Mouse (Mus musculus): ENCODE data around the gene Ddx58. TPM values are rescaled to one million over a fixed set of nuclear protein-coding genes. Genes with fewer than 3 reads are reported as not detected.

Ddx58 gene
- polyA plus RNA-seq, 1 experiment from 2014 or later, result 11.6 TPM

GRCm38 (mm10) chr4:40172336-40172735 is 67.3 kb downstream of the Ddx58 start:
- no peaks in the 10 kb centered on the region for H3K27me3 ChIP-seq
- no peak overlapping the region for H3K9ac ChIP-seq
- 81% methylated on average over 2 of the region's 2 CpGs for WGBS
- ATAC-seq (ENCODE audit: borderline replicate concordance, extremely low read depth, low FRiP score, low TSS enrichment), result no peak
- no peak overlapping the region for H3K4me2 ChIP-seq
- peaks cover 20% of the 10 kb centered on the region for H3K36me3 ChIP-seq
- no peaks in the 10 kb centered on the region for H3K9me3 ChIP-seq
- no peak overlapping the region for H3K27ac ChIP-seq
- no peaks in the 10 kb centered on the region for H3K4me1 ChIP-seq
- H3K4me3 ChIP-seq, result no peak overlapping the region

DNA sequence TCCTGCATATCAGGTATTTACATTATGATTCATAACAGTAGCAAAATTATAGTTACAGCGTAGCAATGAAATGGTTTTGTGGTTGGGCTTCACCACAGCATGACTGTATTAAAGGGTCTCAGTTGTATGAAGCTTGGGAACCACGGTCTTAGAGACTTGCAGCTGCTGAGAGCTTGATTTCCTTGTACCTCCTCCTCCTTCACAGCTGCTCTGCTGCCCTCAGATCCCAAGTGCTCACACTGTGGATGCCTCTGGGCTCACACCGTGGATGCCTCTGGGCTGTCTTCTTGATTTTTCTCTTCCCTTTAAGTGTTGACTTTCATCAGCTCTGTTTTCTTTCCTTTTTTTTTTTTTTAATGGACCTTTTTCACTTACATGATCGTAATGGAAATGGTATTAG is 68.2 kb downstream of the Ddx58 start:
- Histone ChIP-seq H3K4me2 (no peak overlapping the region), H3K4me3 (no peak overlapping the region), H3K27ac (no peak overlapping the region), H3K9ac (no peak overlapping the region), H3K9me3 (no peaks in the 10 kb centered on the region), H3K36me3 (peaks cover 26% of the 10 kb centered on the region), H3K27me3 (no peaks in the 10 kb centered on the region), H3K4me1 (no peaks in the 10 kb centered on the region)
- 76% methylated on average over 4 of the region's 4 CpGs for WGBS
- ATAC-seq (ENCODE audit: borderline replicate concordance, extremely low read depth, low FRiP score, low TSS enrichment), result no peak

- Histone ChIP-seq H3K9ac (no peak overlapping the region), H3K9me3 (no peaks in the 10 kb centered on the region), H3K27ac (no peak overlapping the region), H3K4me2 (no peak overlapping the region), H3K4me3 (no peak overlapping the region), H3K27me3 (no peaks in the 10 kb centered on the region), H3K36me3 (peaks cover 28% of the 10 kb centered on the region), H3K4me1 (no peaks in the 10 kb centered on the region)
- no peak for ATAC-seq (ENCODE audit: borderline replicate concordance, extremely low read depth, low FRiP score, low TSS enrichment)
- 87% methylated on average over 10 of the region's 10 CpGs for WGBS
These were observed 76.0 kb downstream of the Ddx58 start for GRCm38 (mm10) chr4:40163646-40164045.

DNA sequence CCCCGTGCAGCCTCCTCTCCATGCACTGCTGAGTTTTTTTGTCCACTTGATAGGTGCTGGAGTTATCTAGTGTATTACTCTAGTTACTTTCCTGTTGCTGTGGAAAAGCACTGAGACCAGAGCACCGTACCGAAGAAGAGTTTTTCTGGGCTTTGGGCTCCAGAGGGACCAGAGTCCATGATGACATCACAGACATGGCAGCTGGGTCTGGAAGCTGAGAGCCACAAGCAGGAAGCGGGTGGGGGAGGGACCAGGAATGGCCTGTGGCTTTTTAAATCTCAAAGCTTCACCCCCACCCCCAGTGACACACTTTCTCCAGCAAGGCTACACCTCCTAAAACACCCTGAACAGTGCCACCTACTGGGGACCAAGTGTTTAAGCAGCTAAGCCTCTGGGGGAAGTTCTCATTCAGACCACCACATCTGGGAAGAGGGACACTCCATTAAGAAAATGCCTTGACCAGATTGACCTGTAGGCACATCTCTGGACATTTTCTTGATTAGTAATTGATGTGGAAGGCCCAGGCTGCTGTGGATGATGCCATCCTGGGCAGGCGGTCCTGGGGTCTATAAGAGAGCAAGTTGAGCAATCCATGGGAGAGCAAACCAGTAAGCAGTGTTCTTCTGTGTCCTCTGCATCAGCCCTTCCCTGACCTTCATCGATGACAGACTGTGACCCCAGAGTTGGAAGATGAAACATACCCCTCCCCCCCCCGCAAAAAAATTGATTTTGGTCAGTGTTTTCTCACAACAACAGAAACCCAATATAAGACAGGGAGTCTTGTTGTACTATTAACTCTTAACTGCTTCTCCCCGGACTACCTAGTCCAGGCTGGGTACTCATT is 78.8 kb downstream of the Ddx58 start:
- Histone ChIP-seq H3K27me3 (no peaks in the 10 kb centered on the region), H3K4me3 (no peak overlapping the region), H3K36me3 (peaks cover 9% of the 10 kb centered on the region; the same call in 1 of the 2 replicates), H3K4me1 (peaks cover 24% of the 10 kb centered on the region), H3K9me3 (no peaks in the 10 kb centered on the region), H3K9ac (no peak overlapping the region), H3K27ac (no peak overlapping the region), H3K4me2 (no peak overlapping the region)
- WGBS, result 90% methylated on average over 8 of the region's 8 CpGs
- no peak for ATAC-seq (ENCODE audit: borderline replicate concordance, extremely low read depth, low FRiP score, low TSS enrichment)

GRCm38 (mm10) chr4:40158224-40158540 is 81.4 kb downstream of the Ddx58 start:
- H3K4me3 ChIP-seq, result no peak overlapping the region
- peak overlapping the region; percentile 15; the same call in 1 of the 2 replicates for H3K27ac ChIP-seq
- no peaks in the 10 kb centered on the region for H3K9me3 ChIP-seq
- H3K4me2 ChIP-seq, result no peak overlapping the region
- H3K4me1 ChIP-seq, result peaks cover 30% of the 10 kb centered on the region
- H3K36me3 ChIP-seq, result no peaks in the 10 kb centered on the region
- no peaks in the 10 kb centered on the region for H3K27me3 ChIP-seq
- ATAC-seq (ENCODE audit: borderline replicate concordance, extremely low read depth, low FRiP score, low TSS enrichment), result no peak
- H3K9ac ChIP-seq, result no peak overlapping the region
- WGBS, result 61% methylated on average over 5 of the region's 5 CpGs

- ATAC-seq (ENCODE audit: borderline replicate concordance, extremely low read depth, low FRiP score, low TSS enrichment), result no peak
These were observed 82.0 kb downstream of the Ddx58 start for GRCm38 (mm10) chr4:40157500-40158223.

DNA sequence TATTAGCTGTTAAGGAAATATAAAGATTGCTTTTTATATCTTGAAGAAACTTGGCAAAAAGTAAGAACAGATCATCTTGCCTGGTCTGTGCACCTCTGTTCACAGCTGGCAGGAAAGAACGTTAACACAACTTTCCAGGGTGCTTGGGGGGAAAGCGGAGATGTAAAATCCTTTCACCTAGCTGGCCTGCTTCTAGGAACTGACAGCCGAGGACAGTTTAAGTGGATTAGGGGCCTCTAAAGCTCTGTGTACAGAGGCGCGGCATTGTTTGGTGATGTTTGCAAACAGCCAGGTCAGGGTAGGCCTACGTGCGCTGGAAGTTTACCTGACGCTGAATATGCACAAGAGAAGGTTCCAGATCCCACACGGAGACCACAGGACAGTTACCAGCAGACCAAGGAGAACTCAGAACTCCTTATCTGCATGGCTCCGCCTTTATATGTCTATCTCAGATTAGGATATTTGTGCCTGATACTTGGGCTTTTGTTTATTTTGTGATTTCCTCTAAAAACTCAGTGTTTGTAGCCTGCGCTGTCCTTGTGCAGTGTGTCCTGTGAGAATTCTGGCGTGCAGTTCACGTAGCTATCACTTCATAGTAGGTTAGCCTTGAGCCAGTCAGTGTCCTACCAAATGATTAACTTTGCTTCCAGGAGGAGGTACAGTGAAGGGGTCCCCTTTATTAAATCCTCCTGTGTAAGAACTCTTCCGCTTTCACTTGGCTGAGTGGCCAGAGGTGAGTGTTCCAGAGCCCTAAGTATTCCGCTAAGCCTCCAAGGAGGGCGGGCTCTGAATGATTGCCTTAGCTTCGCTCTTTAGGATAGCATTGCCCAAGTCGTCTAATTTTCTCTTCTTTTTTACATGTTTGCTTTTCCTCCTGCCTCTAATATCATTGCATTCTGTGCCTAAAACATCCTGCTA is 82.8 kb downstream of the Ddx58 start:
- Histone ChIP-seq H3K27ac (peak overlapping the region; percentile 50; the same call in 1 of the 2 replicates), H3K4me1 (peaks cover 30% of the 10 kb centered on the region), H3K9ac (no peak overlapping the region; the same call in 1 of the 2 replicates), H3K27me3 (no peaks in the 10 kb centered on the region), H3K9me3 (no peaks in the 10 kb centered on the region), H3K36me3 (no peaks in the 10 kb centered on the region), H3K4me2 (no peak overlapping the region; the same call in 1 of the 2 replicates), H3K4me3 (no peak overlapping the region)
- WGBS, result 53% methylated on average over 18 of the region's 18 CpGs
- ATAC-seq (ENCODE audit: borderline replicate concordance, extremely low read depth, low FRiP score, low TSS enrichment), result no peak

More at GRCm38 (mm10) chr4:40157500-40158223, 82.0 kb downstream of the Ddx58 start:
- Histone ChIP-seq H3K4me2 (no peak overlapping the region), H3K9me3 (no peaks in the 10 kb centered on the region), H3K27ac (peak overlapping the region; percentile 22), H3K36me3 (no peaks in the 10 kb centered on the region), H3K27me3 (no peaks in the 10 kb centered on the region), H3K9ac (no peak overlapping the region), H3K4me3 (no peak overlapping the region), H3K4me1 (peaks cover 30% of the 10 kb centered on the region)
- WGBS, result 51% methylated on average over 5 of the region's 5 CpGs

DNA sequence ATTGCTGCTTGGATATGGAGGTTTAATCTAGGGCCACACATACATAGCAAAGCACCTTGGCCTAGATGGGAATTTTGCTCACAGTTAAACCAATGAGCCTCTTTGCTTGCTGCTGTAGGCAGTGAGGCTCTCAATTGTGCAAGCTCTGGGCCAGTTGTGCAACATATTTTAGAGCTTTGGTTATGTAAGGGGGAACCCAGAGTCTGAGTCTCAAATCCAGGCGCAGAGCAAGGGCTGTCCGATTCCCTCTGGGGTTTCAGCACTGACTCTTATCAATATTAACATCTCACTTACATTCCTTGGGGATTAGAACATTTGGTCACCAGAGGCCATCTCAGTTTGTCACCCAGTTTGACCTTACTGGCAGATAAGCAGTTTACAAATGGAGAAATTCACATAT is 83.5 kb downstream of the Ddx58 start:
- Histone ChIP-seq H3K27ac (no peak overlapping the region), H3K4me1 (peaks cover 30% of the 10 kb centered on the region), H3K9me3 (no peaks in the 10 kb centered on the region), H3K27me3 (no peaks in the 10 kb centered on the region), H3K4me2 (no peak overlapping the region), H3K9ac (no peak overlapping the region), H3K4me3 (no peak overlapping the region), H3K36me3 (no peaks in the 10 kb centered on the region)
- ATAC-seq (ENCODE audit: borderline replicate concordance, extremely low read depth, low FRiP score, low TSS enrichment), result peak; percentile 50; the same call in 1 of the 2 replicates
- 21% methylated on average over 2 of the region's 2 CpGs for WGBS

GRCm38 (mm10) chr4:40155467-40155999 is 84.1 kb downstream of the Ddx58 start:
- Histone ChIP-seq H3K4me2 (no peak overlapping the region), H3K27ac (no peak overlapping the region), H3K27me3 (no peaks in the 10 kb centered on the region), H3K4me1 (peaks cover 30% of the 10 kb centered on the region), H3K9me3 (no peaks in the 10 kb centered on the region), H3K9ac (no peak overlapping the region), H3K4me3 (no peak overlapping the region), H3K36me3 (no peaks in the 10 kb centered on the region)
- WGBS, result 60% methylated on average over 13 of the region's 13 CpGs
- ATAC-seq (ENCODE audit: borderline replicate concordance, extremely low read depth, low FRiP score, low TSS enrichment), result no peak

DNA sequence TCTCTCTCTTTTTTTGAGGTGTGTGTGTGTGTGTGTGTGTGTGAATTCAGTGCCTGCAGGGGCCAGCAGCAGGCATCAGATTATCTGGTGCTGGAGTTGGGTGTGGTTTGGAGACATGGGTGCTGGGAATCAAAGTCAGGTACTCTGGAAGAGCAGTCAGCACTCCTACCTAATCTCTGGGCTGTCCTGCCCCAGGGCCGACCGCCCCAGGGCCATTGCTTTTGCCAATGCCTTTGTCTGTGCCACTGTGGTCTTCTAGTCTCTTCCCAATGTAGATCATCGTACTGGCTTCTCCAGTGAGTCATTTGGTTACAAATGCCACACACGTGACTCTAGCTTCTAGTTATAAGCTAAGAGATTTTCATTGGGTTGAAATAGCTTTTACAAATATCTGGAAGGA is 84.9 kb downstream of the Ddx58 start:
- H3K9me3 ChIP-seq, result no peaks in the 10 kb centered on the region
- 86% methylated on average over 4 of the region's 4 CpGs for WGBS
- no peak overlapping the region for H3K4me3 ChIP-seq
- H3K27me3 ChIP-seq, result no peaks in the 10 kb centered on the region
- H3K27ac ChIP-seq, result no peak overlapping the region
- H3K4me1 ChIP-seq, result peaks cover 30% of the 10 kb centered on the region
- no peak overlapping the region for H3K4me2 ChIP-seq
- no peak overlapping the region for H3K9ac ChIP-seq
- H3K36me3 ChIP-seq, result no peaks in the 10 kb centered on the region
- no peak for ATAC-seq (ENCODE audit: borderline replicate concordance, extremely low read depth, low FRiP score, low TSS enrichment)
